Mouse (Mus musculus) left cerebral cortex, postnatal 4 days (tissue): Measurements from ENCODE around the gene Sigmar1. TPM values are rescaled to one million over a fixed set of nuclear protein-coding genes. Genes with fewer than 3 reads are reported as not detected.

ENCODE experiments used
- total RNA-seq, 2 experiments: library from RNA; stranded (reverse); gene quantifications; 2 replicates each; pipeline ENCODE4 v1.2.3; 2021

Gene Sigmar1
- total RNA-seq, 2 experiments from 2014 or later: 45.7 to 49.7 TPM

Other genes starting within 250 kb of the Sigmar1 start
- 10 to 100 TPM; 11.6 to 12.8 TPM for gene 1110017D15Rik, start 238.8 kb downstream of the Sigmar1 start, total RNA-seq
- gene Fam219a, start 186.6 kb downstream of the Sigmar1 start, total RNA-seq: 100 to 1,000 TPM; 146 to 159 TPM
- 1 to 10 TPM; 2.1 to 3.7 TPM for gene Dnaic1, start 186.4 kb downstream of the Sigmar1 start, total RNA-seq
- gene Enho, start 115.8 kb downstream of the Sigmar1 start, total RNA-seq: 10 to 100 TPM; 70.3 to 78.4 TPM
- 10 to 100 TPM; 60.5 to 61.7 TPM for gene Cntfr, start 59.1 kb downstream of the Sigmar1 start, total RNA-seq
- 10 to 100 TPM; 17.8 to 20.7 TPM for gene Il11ra1, start 56.2 kb downstream of the Sigmar1 start, total RNA-seq
- 10 to 100 TPM; 32.2 to 34.5 TPM for gene Rpp25l, start 42.6 kb downstream of the Sigmar1 start, total RNA-seq
- gene Dctn3, start 33.0 kb downstream of the Sigmar1 start, total RNA-seq: 100 to 1,000 TPM; 161 to 166 TPM
- gene Arid3c, start 25.0 kb downstream of the Sigmar1 start, total RNA-seq: under 1 TPM; 0.22 to 0.26 TPM
- 10 to 100 TPM; 52.7 to 54.4 TPM for gene Galt, start 929 bp downstream of the Sigmar1 start, total RNA-seq
- gene Ccl27a, start 18.1 kb upstream of the Sigmar1 start, total RNA-seq: 100 to 1,000 TPM; 256 to 262 TPM
- gene Gm21541, start 147.5 kb upstream of the Sigmar1 start, total RNA-seq: not detected
- gene Gm20878, start 185.4 kb upstream of the Sigmar1 start, total RNA-seq: 10 to 100 TPM; 43.5 to 46.2 TPM
- 1 to 10 TPM; 3.9 to 4.0 TPM for gene Fam205a4, start 209.9 kb upstream of the Sigmar1 start, total RNA-seq